Mouse (Mus musculus) thymus, adult 2 months (tissue): ENCODE data around the gene Negr1. TPM values are rescaled to one million over a fixed set of nuclear protein-coding genes. Genes with fewer than 3 reads are reported as not detected.

Experiments used
- DNase-seq: peaks from one replicate; pipeline ENCODE4 v3.0.0; 2021
- H3K27ac ChIP-seq: fragments of 200-500 bp; 2 replicates; pipeline ENCODE4 v1.5.1; 2012; ENCODE audit warnings: low read length, control low read depth; ENCODE audit not compliant: control insufficient read depth, insufficient read depth
- H3K27me3 ChIP-seq: fragments of 200-500 bp; 2 replicates; pipeline ENCODE4 v1.6.1; 2012; ENCODE audit warnings: mild to moderate bottlenecking, low read length, moderate library complexity, mixed read lengths; ENCODE audit not compliant: control insufficient read depth, insufficient read depth
- H3K36me3 ChIP-seq: fragments of 200-500 bp; 2 replicates; pipeline ENCODE4 v1.6.1; 2012; ENCODE audit warnings: mild to moderate bottlenecking, low read length, moderate library complexity; ENCODE audit not compliant: control insufficient read depth, insufficient read depth
- H3K4me1 ChIP-seq: fragments of 200-500 bp; replicated peaks from 2 replicates; pipeline ENCODE4 v1.6.1; 2012; ENCODE audit warnings: low read length; ENCODE audit not compliant: control insufficient read depth, insufficient read depth
- H3K4me3 ChIP-seq: fragments of 200-500 bp; 2 replicates; pipeline ENCODE4 v1.5.1; 2012; ENCODE audit warnings: mild to moderate bottlenecking, low read length, control low read depth, moderate library complexity; ENCODE audit not compliant: control insufficient read depth, insufficient read depth
- CTCF ChIP-seq: fragments of 200-500 bp; IDR thresholded peaks from 2 replicates; pipeline ENCODE4 v1.5.1; 2012; ENCODE audit warnings: mild to moderate bottlenecking, control low read depth, low read length, moderate library complexity, borderline replicate concordance; ENCODE audit not compliant: control insufficient read depth, poor library complexity, insufficient read depth; ENCODE audit errors: extremely low read depth
- POLR2A ChIP-seq: fragments of 200-500 bp; IDR thresholded peaks from 2 replicates; pipeline ENCODE4 v1.6.1; 2012; ENCODE audit warnings: mild to moderate bottlenecking, low read length, control low read depth, moderate library complexity; ENCODE audit not compliant: control insufficient read depth, poor library complexity, insufficient read depth; ENCODE audit errors: extremely low read depth
- WGBS: fragments of 180-500 bp; shearing (Covaris S2); methylation state at CpG from one replicate; pipeline ENCODE4 v1.1.7; 2018; 5-methylcytosine and 5-hydroxymethylcytosine counted together
- polyA plus RNA-seq: library from polyadenylated mRNA; depleted of rRNA; stranded (reverse); fragments of >200 nt; gene quantifications from 2 replicates; pipeline ENCODE4 v1.2.3, GENCODE M21; 2012

Negr1 gene
- polyA plus RNA-seq, 1 experiment, result 0.67 TPM

GRCm38 (mm10) chr3:156895322-156895721 is 333.7 kb downstream of the Negr1 start:
- TF ChIP-seq CTCF, result no peak
- no peak for TF ChIP-seq POLR2A
- Histone ChIP-seq H3K4me3 (no peak overlapping the region), H3K27me3 (no peaks in the 10 kb centered on the region), H3K27ac (no peak overlapping the region), H3K4me1 (no peaks in the 10 kb centered on the region), H3K36me3 (no peaks in the 10 kb centered on the region)
- DNase-seq, result no peak
- 78% methylated on average over 4 of the region's 4 CpGs for WGBS

GRCm38 (mm10) chr3:156896106-156896505 is 334.5 kb downstream of the Negr1 start:
- no peaks in the 10 kb centered on the region for H3K27me3 ChIP-seq
- 87% methylated on average over 4 of the region's 4 CpGs for WGBS

GRCm38 (mm10) chr3:156896552-156896951 is 335.0 kb downstream of the Negr1 start:
- TF ChIP-seq CTCF, result no peak
- WGBS, result 83% methylated on average over 1 of the region's 1 CpGs
- no peaks in the 10 kb centered on the region for H3K36me3 ChIP-seq
- no peaks in the 10 kb centered on the region for H3K27me3 ChIP-seq
- no peak for DNase-seq
- H3K4me3 ChIP-seq, result no peak overlapping the region
- no peak overlapping the region for H3K27ac ChIP-seq
- no peaks in the 10 kb centered on the region for H3K4me1 ChIP-seq

More at GRCm38 (mm10) chr3:156896106-156896505, 334.5 kb downstream of the Negr1 start:
- Histone ChIP-seq H3K36me3 (no peaks in the 10 kb centered on the region), H3K4me1 (no peaks in the 10 kb centered on the region), H3K4me3 (no peak overlapping the region), H3K27ac (no peak overlapping the region)
- no peak for TF ChIP-seq POLR2A
- no peak for TF ChIP-seq CTCF
- no peak for DNase-seq

DNA sequence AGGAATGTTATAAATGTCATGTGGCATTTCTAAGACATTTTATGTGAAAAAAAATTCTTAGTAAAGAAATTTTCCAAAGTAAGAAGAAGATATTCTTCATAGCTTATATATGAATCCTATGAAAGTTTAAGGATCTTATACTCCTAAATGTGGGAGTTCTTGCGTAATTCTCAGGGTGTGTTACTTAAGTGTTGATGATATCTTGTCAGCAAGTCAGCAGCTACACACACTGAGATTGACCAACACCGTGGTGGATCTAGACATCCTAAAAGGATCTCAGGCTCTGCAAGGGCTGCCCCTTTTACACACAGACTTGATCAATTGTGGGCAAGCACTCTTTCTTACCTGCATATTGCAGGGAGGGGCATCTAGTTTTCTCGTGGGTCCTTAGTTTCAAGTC is 339.5 kb downstream of the Negr1 start:
- Histone ChIP-seq H3K27me3 (no peaks in the 10 kb centered on the region), H3K4me3 (no peak overlapping the region), H3K36me3 (no peaks in the 10 kb centered on the region), H3K27ac (no peak overlapping the region), H3K4me1 (no peaks in the 10 kb centered on the region)
- TF ChIP-seq POLR2A (no peak), CTCF (no peak)
- WGBS, result 89% methylated on average over 3 of the region's 3 CpGs
- no peak for DNase-seq

DNA sequence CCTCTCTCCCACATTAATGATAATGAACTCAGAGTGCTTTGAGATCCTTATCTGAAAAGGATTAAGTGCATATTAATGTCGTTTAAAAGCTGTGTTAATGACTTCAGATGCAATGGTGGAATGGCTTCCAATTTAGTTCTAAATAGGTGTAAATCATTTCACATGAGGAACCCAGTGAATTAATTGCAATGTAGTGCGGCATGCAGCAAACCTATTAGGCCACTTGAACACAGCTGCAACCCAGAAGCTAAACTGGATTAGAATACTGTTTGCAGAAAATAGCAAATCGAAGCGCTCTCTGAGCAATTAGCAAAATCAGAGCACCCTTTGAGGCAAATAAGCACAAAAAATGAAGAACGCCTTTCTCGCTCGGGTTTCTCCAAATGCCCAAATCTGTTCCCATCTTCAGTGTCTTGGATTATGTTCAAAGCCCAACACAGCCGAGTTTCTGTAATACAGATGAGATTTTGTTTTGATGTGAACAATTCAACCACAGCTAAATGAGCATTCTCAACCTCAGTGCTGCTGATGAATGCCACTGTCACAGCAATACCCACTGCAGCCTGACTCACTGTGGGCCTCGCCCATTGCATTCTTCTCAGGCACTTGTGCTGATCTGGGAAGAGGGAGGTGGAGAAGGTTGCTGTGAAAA is 342.5 kb downstream of the Negr1 start:
- no peak for TF ChIP-seq POLR2A
- TF ChIP-seq CTCF, result no peak
- no peaks in the 10 kb centered on the region for H3K36me3 ChIP-seq
- DNase-seq, result no peak
- 89% methylated on average over 9 of the region's 9 CpGs for WGBS
- no peaks in the 10 kb centered on the region for H3K27me3 ChIP-seq
- no peak overlapping the region for H3K27ac ChIP-seq
- no peaks in the 10 kb centered on the region for H3K4me1 ChIP-seq
- no peak overlapping the region for H3K4me3 ChIP-seq

GRCm38 (mm10) chr3:156912816-156913215 is 351.2 kb downstream of the Negr1 start:
- DNase-seq, result no peak

GRCm38 (mm10) chr3:156921369-156921768 is 359.8 kb downstream of the Negr1 start:
- H3K27ac ChIP-seq, result no peak overlapping the region
- TF ChIP-seq CTCF, result no peak
- TF ChIP-seq POLR2A, result no peak

More at GRCm38 (mm10) chr3:156912816-156913215, 351.2 kb downstream of the Negr1 start:
- Histone ChIP-seq H3K27ac (no peak overlapping the region), H3K36me3 (no peaks in the 10 kb centered on the region), H3K4me1 (no peaks in the 10 kb centered on the region), H3K4me3 (no peak overlapping the region), H3K27me3 (no peaks in the 10 kb centered on the region)
- TF ChIP-seq CTCF, result no peak
- TF ChIP-seq POLR2A, result no peak
- WGBS, result 93% methylated on average over 3 of the region's 3 CpGs

More at GRCm38 (mm10) chr3:156921369-156921768, 359.8 kb downstream of the Negr1 start:
- Histone ChIP-seq H3K27me3 (no peaks in the 10 kb centered on the region), H3K4me3 (no peak overlapping the region), H3K36me3 (no peaks in the 10 kb centered on the region), H3K4me1 (no peaks in the 10 kb centered on the region)
- no peak for DNase-seq
